Mouse (Mus musculus): ENCODE results near the gene Slc11a1. TPM values are rescaled to one million over a fixed set of nuclear protein-coding genes. Genes with fewer than 3 reads are reported as not detected.
A peak's percentile ranks its signal among the peaks of the same experiment; 100 is the strongest.
"Not testable (repeated sequence)": the region's sequence is repeated elsewhere in the genome, so short reads cannot be mapped to it uniquely, and the experiment has no call there.

Gene Slc11a1
- 1.1 and 1.9 TPM in 2 replicates for polyA plus RNA-seq (2015; fragmentation: Nextera tagmentation; extraction: Ambion mirVana)

GRCm38 (mm10) chr1:74374980-74375379, at the start of gene Slc11a1:
TSS of gene Slc11a1 (plus strand) at chr1:74375195.
- H3K9ac ChIP-seq: no peak within 1 kb of the TSS
- no peak within 1 kb of the TSS for H3K27ac ChIP-seq
- no peak within 1 kb of the TSS for H3K4me2 ChIP-seq
- no peaks in the 10 kb centered on the region for H3K36me3 ChIP-seq (ENCODE audit: poor library complexity, severe bottlenecking)
- no peak for ATAC-seq
- no peaks in the 10 kb centered on the region for H3K4me1 ChIP-seq
- no peak within 1 kb of the TSS for H3K4me3 ChIP-seq
- no peaks in the 10 kb centered on the region for H3K9me3 ChIP-seq (replicated peaks)
- H3K27me3 ChIP-seq: no peaks in the 10 kb centered on the region
- WGBS: 74% methylated on average over 8 of the region's 8 CpGs

- not testable (repeated sequence) for H3K4me2 ChIP-seq; H3K4me3 ChIP-seq; H3K27ac ChIP-seq; H3K9me3 ChIP-seq (replicated peaks); H3K4me1 ChIP-seq; ATAC-seq; H3K27me3 ChIP-seq; H3K36me3 ChIP-seq (ENCODE audit: poor library complexity, severe bottlenecking); H3K9ac ChIP-seq
- 71% methylated on average over 2 of the region's 2 CpGs for WGBS
These were observed 48.1 kb upstream of the Slc11a1 start for GRCm38 (mm10) chr1:74326916-74327315.

- H3K9ac ChIP-seq: no peak overlapping the region
- H3K4me1 ChIP-seq: peaks cover 24% of the 10 kb centered on the region
- H3K9me3 ChIP-seq (replicated peaks): no peaks in the 10 kb centered on the region
- H3K27ac ChIP-seq: no peak overlapping the region
- no peaks in the 10 kb centered on the region for H3K27me3 ChIP-seq
- no peak overlapping the region for H3K4me2 ChIP-seq
- peaks cover 10% of the 10 kb centered on the region; the same call in 1 of the 2 replicates for H3K36me3 ChIP-seq (ENCODE audit: poor library complexity, severe bottlenecking)
- H3K4me3 ChIP-seq: no peak overlapping the region
- WGBS: 78% methylated on average over 7 of the region's 7 CpGs
- no peak for ATAC-seq
These were observed 45.0 kb upstream of the Slc11a1 start for GRCm38 (mm10) chr1:74329899-74330431.

GRCm38 (mm10) chr1:74331046-74331681, 43.8 kb upstream of the Slc11a1 start:
- no peak overlapping the region for H3K9ac ChIP-seq
- 87% methylated on average over 4 of the region's 4 CpGs for WGBS
- H3K27ac ChIP-seq: peak overlapping the region; percentile 14; the same call in 1 of the 2 replicates
- no peak overlapping the region for H3K4me3 ChIP-seq
- H3K9me3 ChIP-seq (replicated peaks): no peaks in the 10 kb centered on the region
- no peak for ATAC-seq
- peaks cover 10% of the 10 kb centered on the region; the same call in 1 of the 2 replicates for H3K36me3 ChIP-seq (ENCODE audit: poor library complexity, severe bottlenecking)
- peaks cover 24% of the 10 kb centered on the region for H3K4me1 ChIP-seq
- no peaks in the 10 kb centered on the region for H3K27me3 ChIP-seq
- no peak overlapping the region for H3K4me2 ChIP-seq

GRCm38 (mm10) chr1:74332241-74332763, 42.7 kb upstream of the Slc11a1 start:
- peak overlapping the region; percentile 67 for H3K4me2 ChIP-seq
- under 1% methylated on average over 36 of the region's 36 CpGs for WGBS
- peaks cover 10% of the 10 kb centered on the region; the same call in 1 of the 2 replicates for H3K36me3 ChIP-seq (ENCODE audit: poor library complexity, severe bottlenecking)

GRCm38 (mm10) chr1:74332930-74333329, 42.1 kb upstream of the Slc11a1 start:
- H3K4me3 ChIP-seq: peak overlapping the region; percentile 49
- peaks cover 8% of the 10 kb centered on the region; the same call in 1 of the 2 replicates for H3K36me3 ChIP-seq (ENCODE audit: poor library complexity, severe bottlenecking)
- ATAC-seq: peak; percentile 7
- H3K4me2 ChIP-seq: peak overlapping the region; percentile 67
- H3K4me1 ChIP-seq: peaks cover 24% of the 10 kb centered on the region
- no peaks in the 10 kb centered on the region for H3K9me3 ChIP-seq (replicated peaks)
- peak overlapping the region; percentile 79 for H3K27ac ChIP-seq
- H3K9ac ChIP-seq: peak overlapping the region; percentile 71
- no peaks in the 10 kb centered on the region for H3K27me3 ChIP-seq
- 6% methylated on average over 9 of the region's 9 CpGs for WGBS

More at GRCm38 (mm10) chr1:74332241-74332763, 42.7 kb upstream of the Slc11a1 start:
- Histone ChIP-seq H3K9ac (peak overlapping the region; percentile 71), H3K27me3 (no peaks in the 10 kb centered on the region), H3K4me3 (peak overlapping the region; percentile 49), H3K27ac (peak overlapping the region; percentile 79), H3K4me1 (peaks cover 24% of the 10 kb centered on the region), H3K9me3 (replicated peaks) (no peaks in the 10 kb centered on the region)
- peak; percentile 97 for ATAC-seq

GRCm38 (mm10) chr1:74334607-74335006, 40.4 kb upstream of the Slc11a1 start:
- no peak overlapping the region for H3K9ac ChIP-seq
- WGBS: 85% methylated on average over 3 of the region's 3 CpGs
- peaks cover 23% of the 10 kb centered on the region for H3K4me1 ChIP-seq
- H3K9me3 ChIP-seq (replicated peaks): no peaks in the 10 kb centered on the region
- H3K4me2 ChIP-seq: no peak overlapping the region
- H3K27me3 ChIP-seq: no peaks in the 10 kb centered on the region
- H3K27ac ChIP-seq: no peak overlapping the region
- no peak for ATAC-seq
- no peaks in the 10 kb centered on the region for H3K36me3 ChIP-seq (ENCODE audit: poor library complexity, severe bottlenecking)
- no peak overlapping the region for H3K4me3 ChIP-seq

- peaks cover 19% of the 10 kb centered on the region for H3K4me1 ChIP-seq
- H3K27ac ChIP-seq: no peak overlapping the region
- H3K27me3 ChIP-seq: no peaks in the 10 kb centered on the region
- H3K9me3 ChIP-seq (replicated peaks): no peaks in the 10 kb centered on the region
- H3K9ac ChIP-seq: no peak overlapping the region
- no peak for ATAC-seq
- no peaks in the 10 kb centered on the region for H3K36me3 ChIP-seq (ENCODE audit: poor library complexity, severe bottlenecking)
- no peak overlapping the region for H3K4me3 ChIP-seq
- WGBS: 56% methylated on average over 4 of the region's 4 CpGs
- no peak overlapping the region for H3K4me2 ChIP-seq
These were observed 40.0 kb upstream of the Slc11a1 start for GRCm38 (mm10) chr1:74335033-74335432.

- Histone ChIP-seq H3K27ac (no peak overlapping the region), H3K4me3 (no peak overlapping the region), H3K4me2 (no peak overlapping the region), H3K9ac (no peak overlapping the region), H3K27me3 (no peaks in the 10 kb centered on the region), H3K4me1 (peaks cover 14% of the 10 kb centered on the region), H3K36me3 (ENCODE audit: poor library complexity, severe bottlenecking) (no peaks in the 10 kb centered on the region), H3K9me3 (replicated peaks) (no peaks in the 10 kb centered on the region)
- ATAC-seq: no peak
- WGBS: 72% methylated on average over 6 of the region's 6 CpGs
These were observed 39.4 kb upstream of the Slc11a1 start for GRCm38 (mm10) chr1:74335436-74336170.

GRCm38 (mm10) chr1:74337241-74337771, 37.7 kb upstream of the Slc11a1 start:
- H3K9ac ChIP-seq: no peak overlapping the region
- peaks cover 14% of the 10 kb centered on the region for H3K4me1 ChIP-seq
- H3K27me3 ChIP-seq: no peaks in the 10 kb centered on the region
- ATAC-seq: no peak
- no peak overlapping the region for H3K4me2 ChIP-seq
- no peak overlapping the region for H3K4me3 ChIP-seq
- WGBS: 86% methylated on average over 3 of the region's 3 CpGs
- no peaks in the 10 kb centered on the region for H3K36me3 ChIP-seq (ENCODE audit: poor library complexity, severe bottlenecking)
- H3K27ac ChIP-seq: no peak overlapping the region
- no peaks in the 10 kb centered on the region for H3K9me3 ChIP-seq (replicated peaks)

- Histone ChIP-seq H3K36me3 (ENCODE audit: poor library complexity, severe bottlenecking) (no peaks in the 10 kb centered on the region), H3K4me2 (no peak overlapping the region), H3K4me3 (no peak overlapping the region), H3K4me1 (peaks cover 12% of the 10 kb centered on the region), H3K9me3 (replicated peaks) (no peaks in the 10 kb centered on the region), H3K9ac (no peak overlapping the region), H3K27ac (no peak overlapping the region), H3K27me3 (no peaks in the 10 kb centered on the region)
- 94% methylated on average over 5 of the region's 5 CpGs for WGBS
- ATAC-seq: no peak
These were observed 37.0 kb upstream of the Slc11a1 start for GRCm38 (mm10) chr1:74338013-74338412.

- no peaks in the 10 kb centered on the region for H3K36me3 ChIP-seq (ENCODE audit: poor library complexity, severe bottlenecking)
- no peaks in the 10 kb centered on the region for H3K9me3 ChIP-seq (replicated peaks)
- no peaks in the 10 kb centered on the region for H3K27me3 ChIP-seq
- 92% methylated on average over 4 of the region's 4 CpGs for WGBS
- no peak overlapping the region for H3K4me2 ChIP-seq
- H3K4me1 ChIP-seq: peaks cover 6% of the 10 kb centered on the region
- H3K4me3 ChIP-seq: no peak overlapping the region
- no peak overlapping the region for H3K9ac ChIP-seq
- no peak overlapping the region for H3K27ac ChIP-seq
- no peak for ATAC-seq
These were observed 36.4 kb upstream of the Slc11a1 start for GRCm38 (mm10) chr1:74338626-74339025.
